Mouse (Mus musculus) forebrain, embryonic 11.5 days (tissue): ENCODE measurements at regions not wholly inside any gene's neighbourhood (a gene's known extent, or its start where the extent isn't known, plus 50 kb on each side); places are given as distances from the start of the nearest gene placed in this dataset.

ENCODE experiments used
- ATAC-seq: fragments of 200-750 bp; cut with Nextera tagmentation; replicated peaks from 2 replicates; pipeline ENCODE4 v1.8.0; 2017; ENCODE audit warnings: moderate TSS enrichment; ENCODE audit not compliant: low FRiP score
- DNase-seq: peaks from one replicate; pipeline ENCODE4 v3.0.0-alpha.2; 2017; ENCODE audit warnings: low spot score
- H3K27ac ChIP-seq: fragments of 300-500 bp; sonication (generic); 2 replicates; pipeline ENCODE4 v1.5.1; 2014; ENCODE audit warnings: low read depth, low read length
- H3K27me3 ChIP-seq: fragments of 300-500 bp; sonication (generic); 2 replicates; pipeline ENCODE4 v1.6.1; 2014; ENCODE audit warnings: mild to moderate bottlenecking, low read length, mixed read lengths; ENCODE audit not compliant: control insufficient read depth, insufficient read depth
- H3K36me3 ChIP-seq: fragments of 300-500 bp; sonication (generic); 2 replicates; pipeline ENCODE4 v1.6.1; 2014; ENCODE audit warnings: mild to moderate bottlenecking, low read length, moderate library complexity, mixed read lengths; ENCODE audit not compliant: control insufficient read depth, insufficient read depth
- H3K4me1 ChIP-seq: fragments of 300-500 bp; sonication (generic); replicated peaks from 2 replicates; pipeline ENCODE4 v1.6.1; 2014; ENCODE audit warnings: low read length, mixed read lengths; ENCODE audit not compliant: control insufficient read depth, insufficient read depth
- H3K4me2 ChIP-seq: fragments of 300-500 bp; sonication (generic); 2 replicates; pipeline ENCODE4 v1.6.1; 2014; ENCODE audit warnings: low read depth, mild to moderate bottlenecking, low read length, moderate library complexity, mixed read lengths; ENCODE audit not compliant: severe bottlenecking
- H3K4me3 ChIP-seq: fragments of 300-500 bp; sonication (generic); 2 replicates; pipeline ENCODE4 v1.5.1; 2014; ENCODE audit warnings: low read depth, low read length
- H3K9ac ChIP-seq: fragments of 300-500 bp; sonication (generic); 2 replicates; pipeline ENCODE4 v1.6.1; 2014; ENCODE audit warnings: low read length
- H3K9me3 ChIP-seq: fragments of 300-500 bp; sonication (generic); 2 replicates; pipeline ENCODE4 v1.6.1; 2016; ENCODE audit warnings: low read length, mixed read lengths; ENCODE audit not compliant: control insufficient read depth
- WGBS: fragments of 180-500 bp; shearing (Covaris S2); extraction: QIAGEN DNeasy Blood & Tissue Kit; methylation state at CpG from one replicate; pipeline ENCODE4 v1.1.7; 2014; 5-methylcytosine and 5-hydroxymethylcytosine counted together

- Histone ChIP-seq H3K36me3 (no peaks in the 10 kb centered on the region), H3K4me1 (no peaks in the 10 kb centered on the region), H3K4me3 (no peak overlapping the region), H3K9me3 (no peaks in the 10 kb centered on the region), H3K4me2 (no peak overlapping the region), H3K27me3 (no peaks in the 10 kb centered on the region), H3K27ac (no peak overlapping the region), H3K9ac (no peak overlapping the region)
- ATAC-seq (no peak), DNase-seq (no peak)
These were observed 347.7 kb downstream of the Oca2 start for GRCm38 (mm10) chr7:56587283-56587682.

DNA sequence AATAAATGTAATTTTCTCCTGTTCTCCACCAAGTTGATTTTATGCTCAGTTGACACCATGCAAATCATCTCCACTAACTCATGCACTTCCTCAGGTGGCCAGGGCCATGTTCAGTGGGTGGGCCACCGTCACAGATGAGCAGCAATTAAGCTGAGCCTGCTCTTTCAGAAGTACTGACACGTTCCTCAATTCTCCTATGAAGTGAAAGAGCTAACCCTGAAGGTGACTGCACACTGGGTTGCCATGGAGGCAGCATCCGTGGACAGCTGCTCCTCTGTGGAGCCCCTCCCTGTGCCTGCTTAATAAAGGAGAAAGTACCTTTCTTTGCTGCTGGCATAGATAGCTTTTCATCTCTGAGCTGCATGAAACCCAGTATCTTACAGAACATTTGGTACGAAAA lies 351.3 kb downstream of the Oca2 start:
- whole genome bisulfite sequencing, result 39% methylated on average over 4 of the region's 4 CpGs
- ATAC-seq, result peak; percentile 84
- H3K4me1 ChIP-seq, result no peaks in the 10 kb centered on the region
- no peak overlapping the region for H3K27ac ChIP-seq
- H3K9ac ChIP-seq, result no peak overlapping the region
- no peak overlapping the region for H3K4me3 ChIP-seq
- no peak for DNase-seq
- H3K36me3 ChIP-seq, result no peaks in the 10 kb centered on the region
- H3K4me2 ChIP-seq, result no peak overlapping the region
- H3K9me3 ChIP-seq, result no peaks in the 10 kb centered on the region
- H3K27me3 ChIP-seq, result no peaks in the 10 kb centered on the region

GRCm38 (mm10) chr7:56591321-56591720 lies 351.8 kb downstream of the Oca2 start:
- Histone ChIP-seq H3K36me3 (no peaks in the 10 kb centered on the region), H3K27me3 (no peaks in the 10 kb centered on the region), H3K9ac (no peak overlapping the region), H3K9me3 (no peaks in the 10 kb centered on the region), H3K4me2 (no peak overlapping the region), H3K27ac (no peak overlapping the region), H3K4me1 (no peaks in the 10 kb centered on the region), H3K4me3 (no peak overlapping the region)
- no peak for ATAC-seq
- 57% methylated on average over 3 of the region's 3 CpGs for WGBS
- DNase-seq, result no peak

- WGBS, result 74% methylated on average over 4 of the region's 4 CpGs
- Histone ChIP-seq H3K27me3 (no peaks in the 10 kb centered on the region), H3K9me3 (no peaks in the 10 kb centered on the region), H3K4me2 (no peak overlapping the region), H3K4me1 (no peaks in the 10 kb centered on the region), H3K4me3 (no peak overlapping the region), H3K36me3 (no peaks in the 10 kb centered on the region), H3K27ac (no peak overlapping the region), H3K9ac (no peak overlapping the region)
- no peak for ATAC-seq
- no peak for DNase-seq
These were observed 358.5 kb downstream of the Oca2 start for GRCm38 (mm10) chr7:56597952-56598595.
